Mouse (Mus musculus) ES-E14 (cell line): ENCODE measurements around the gene Serbp1. TPM values are rescaled to one million over a fixed set of nuclear protein-coding genes. Genes with fewer than 3 reads are reported as not detected.
A peak's percentile ranks its signal among the peaks of the same experiment; 100 is the strongest.

ENCODE experiments used
- DNase-seq: peaks from one replicate; pipeline ENCODE4 v3.0.0-alpha.2; 2013; ENCODE audit warnings: low read depth, low spot score
- H3K27ac ChIP-seq: 2 replicates; pipeline ENCODE4 v1.5.1; 2012; ENCODE audit warnings: low read depth, mild to moderate bottlenecking, low read length, moderate library complexity, mixed read lengths; ENCODE audit not compliant: poor library complexity, insufficient read depth, severe bottlenecking
- H3K36me3 ChIP-seq: 2 replicates; pipeline ENCODE4 v1.6.1; 2012; ENCODE audit warnings: mild to moderate bottlenecking, low read length, moderate library complexity, mixed read lengths; ENCODE audit not compliant: control insufficient read depth, poor library complexity, insufficient read depth, severe bottlenecking
- H3K4me1 ChIP-seq, 2 experiments: fragments of 150-350 bp in 1 of 2; sonication (generic) in 1 of 2; 2 replicates each; pipeline ENCODE4 v1.6.1; 2012; ENCODE audit warnings: low read length in 2 of 2, mild to moderate bottlenecking in 1 of 2, mixed read lengths in 1 of 2; ENCODE audit not compliant: control insufficient read depth in 2 of 2, insufficient read depth in 2 of 2, poor library complexity in 1 of 2
- H3K4me3 ChIP-seq, 2 experiments: fragments of 150-350 bp in 1 of 2; sonication (generic) in 1 of 2; 2 replicates each; pipeline ENCODE4 v1.5.1; 2012; ENCODE audit warnings: low read length in 2 of 2, low read depth in 1 of 2, mild to moderate bottlenecking in 1 of 2, mixed read lengths in 1 of 2; ENCODE audit not compliant: insufficient read depth in 1 of 2, poor library complexity in 1 of 2, severe bottlenecking in 1 of 2
- H3K9ac ChIP-seq: 2 replicates; pipeline ENCODE4 v1.6.1; 2012; ENCODE audit warnings: low read depth, mild to moderate bottlenecking, low read length, mixed read lengths; ENCODE audit not compliant: poor library complexity, insufficient read depth, severe bottlenecking
- H3K9me3 ChIP-seq: fragments of 150-350 bp; sonication (generic); 2 replicates; pipeline ENCODE4 v1.6.1; 2012; ENCODE audit warnings: low read depth, mild to moderate bottlenecking, low read length; ENCODE audit not compliant: control insufficient read depth, insufficient read depth
- CHD2 ChIP-seq: IDR thresholded peaks from 2 replicates; pipeline ENCODE4 v1.6.1; 2014; ENCODE audit warnings: mild to moderate bottlenecking, low read depth, low read length, inconsistent platforms
- HCFC1 ChIP-seq: IDR thresholded peaks from 2 replicates; pipeline ENCODE4 v1.6.1; 2012; ENCODE audit warnings: low read length, inconsistent platforms, borderline replicate concordance; ENCODE audit not compliant: insufficient read depth
- MAFK ChIP-seq: IDR thresholded peaks from 2 replicates; pipeline ENCODE4 v1.6.1; 2014; ENCODE audit warnings: mild to moderate bottlenecking, low read depth, low read length, inconsistent platforms; ENCODE audit not compliant: insufficient read depth
- ZC3H11A ChIP-seq: IDR thresholded peaks from 2 replicates; pipeline ENCODE4 v1.6.1; 2012; ENCODE audit warnings: low read depth, mild to moderate bottlenecking, inconsistent platforms, low read length, borderline replicate concordance
- ZNF384 ChIP-seq: IDR thresholded peaks from 2 replicates; pipeline ENCODE4 v1.6.1; 2012; ENCODE audit warnings: low read depth, low read length, inconsistent platforms
- in situ Hi-C, 2 experiments: fragments of 600-800 bp; cut with MboI; formaldehyde crosslinking; loops; one replicate each; pipeline ENCODE4 v1.15.1; 2025; ENCODE audit warnings: low sequenced_read_pairs in 2 of 2, inconsistent platforms in 1 of 2; ENCODE audit not compliant: unreplicated experiment in 2 of 2
- total RNA-seq: library from RNA; depleted of rRNA; stranded (reverse); fragments of 300-350 nt; gene quantifications from 2 replicates; pipeline ENCODE4 v1.2.3, GENCODE M21; 2012

Gene Serbp1
- total RNA-seq, 1 experiment, result 1,032 TPM

- no peaks in the 10 kb centered on the region; a peak in 1 of 4 replicates for H3K4me1 ChIP-seq
- DNase-seq, result peak; percentile 96
Observed at GRCm38 (mm10) chr6:67266664-67267407, 28.9 kb downstream of the Serbp1 start.

GRCm38 (mm10) chr6:67267408-67268244 is 29.6 kb downstream of the Serbp1 start:
- H3K9me3 ChIP-seq, result no peaks in the 10 kb centered on the region
- in situ Hi-C loops, result no loop called here

More at GRCm38 (mm10) chr6:67266664-67267407, 28.9 kb downstream of the Serbp1 start:
- TF ChIP-seq ZC3H11A (no peak), ZNF384 (0 out of 2 replicates have a peak, but pooled peaks have one; percentile 8), MAFK (no peak), CHD2 (peak; percentile 93), HCFC1 (peak; percentile 96)
- Histone ChIP-seq H3K27ac (peak overlapping the region; percentile 95), H3K9ac (peak overlapping the region; percentile 100), H3K4me3 (peak overlapping the region; percentile 79 to 98), H3K9me3 (no peaks in the 10 kb centered on the region), H3K36me3 (peaks cover 12% of the 10 kb centered on the region)
- in situ Hi-C loops, result no loop called here

GRCm38 (mm10) chr6:67268245-67268612 is 30.3 kb downstream of the Serbp1 start:
- DNase-seq, result no peak
- Histone ChIP-seq H3K9ac (peak overlapping the region; percentile 100), H3K27ac (peak overlapping the region; percentile 95; the same call in 1 of the 2 replicates), H3K9me3 (no peaks in the 10 kb centered on the region), H3K4me3 (peak overlapping the region; percentile 79 to 98), H3K36me3 (peaks cover 18% of the 10 kb centered on the region), H3K4me1 (no peaks in the 10 kb centered on the region; a peak in 1 of 4 replicates)
- in situ Hi-C loops, result no loop called here
- TF ChIP-seq ZC3H11A (no peak), HCFC1 (no peak), ZNF384 (no peak), CHD2 (no peak), MAFK (no peak)

More at GRCm38 (mm10) chr6:67267408-67268244, 29.6 kb downstream of the Serbp1 start:
- Histone ChIP-seq H3K4me1 (no peaks in the 10 kb centered on the region; a peak in 1 of 4 replicates), H3K9ac (peak overlapping the region; percentile 100), H3K27ac (peak overlapping the region; percentile 95), H3K36me3 (peaks cover 14% of the 10 kb centered on the region), H3K4me3 (peak overlapping the region; percentile 79 to 98)
- TF ChIP-seq HCFC1 (0 out of 2 replicates have a peak, but pooled peaks have one; percentile 5), MAFK (no peak)
- DNase-seq, result peak; percentile 47

- DNase-seq, result no peak
- no peaks in the 10 kb centered on the region for H3K9me3 ChIP-seq
- peaks cover 18% of the 10 kb centered on the region for H3K36me3 ChIP-seq
- in situ Hi-C loops, result no loop called here
- H3K27ac ChIP-seq, result no peak overlapping the region
- TF ChIP-seq HCFC1 (no peak), ZNF384 (no peak), CHD2 (no peak), MAFK (no peak), ZC3H11A (no peak)
- no peaks in the 10 kb centered on the region; a peak in 1 of 4 replicates for H3K4me1 ChIP-seq
- peak overlapping the region; percentile 71 to 79 for H3K4me3 ChIP-seq
- H3K9ac ChIP-seq, result no peak overlapping the region
Observed at GRCm38 (mm10) chr6:67268983-67269382, 31.0 kb downstream of the Serbp1 start.
